Mouse (Mus musculus) E14TG2a.4 (cell line): ENCODE results near the gene Adgrv1.

Experiments used
- H3K27me3 ChIP-seq: 2 replicates; pipeline ENCODE4 v1.6.1; 2014; ENCODE audit warnings: low read length, control low read depth; ENCODE audit not compliant: insufficient read depth
- H3K36me3 ChIP-seq: 2 replicates; pipeline ENCODE4 v1.6.1; 2014; ENCODE audit warnings: low read length, control low read depth; ENCODE audit not compliant: insufficient read depth
- H3K4me1 ChIP-seq: replicated peaks from 2 replicates; pipeline ENCODE4 v1.6.1; 2014; ENCODE audit warnings: low read depth, low read length, control low read depth
- H3K4me3 ChIP-seq: replicated peaks from 2 replicates; pipeline ENCODE4 v1.5.1; 2014; ENCODE audit warnings: mild to moderate bottlenecking, low read length
- H3K9me3 ChIP-seq: 2 replicates; pipeline ENCODE4 v1.6.1; 2014; ENCODE audit warnings: low read length, control low read depth
- CTCF ChIP-seq: conservative IDR thresholded peaks from 2 replicates; pipeline ENCODE4 v1.5.1; 2014; ENCODE audit warnings: low read length
- NANOG ChIP-seq: IDR thresholded peaks from 2 replicates; pipeline ENCODE4 v1.6.1; 2014; ENCODE audit warnings: borderline replicate concordance, low read length, mixed read lengths
- POU5F1 ChIP-seq: IDR thresholded peaks from 2 replicates; pipeline ENCODE4 v1.6.1; 2014; ENCODE audit warnings: low read length, borderline replicate concordance

Gene Adgrv1

GRCm38 (mm10) chr13:81238855-81239254 is 394.1 kb downstream of the Adgrv1 start:
- Histone ChIP-seq H3K4me3 (no peak overlapping the region), H3K36me3 (no peaks in the 10 kb centered on the region), H3K9me3 (no peaks in the 10 kb centered on the region), H3K4me1 (no peaks in the 10 kb centered on the region), H3K27me3 (no peaks in the 10 kb centered on the region)
- TF ChIP-seq CTCF = no peak
- no peak for TF ChIP-seq NANOG
- TF ChIP-seq POU5F1 = no peak

GRCm38 (mm10) chr13:81237947-81238346 is 395.0 kb downstream of the Adgrv1 start:
- Histone ChIP-seq H3K27me3 (no peaks in the 10 kb centered on the region), H3K36me3 (no peaks in the 10 kb centered on the region), H3K4me1 (no peaks in the 10 kb centered on the region), H3K4me3 (no peak overlapping the region), H3K9me3 (no peaks in the 10 kb centered on the region)
- TF ChIP-seq NANOG (no peak), CTCF (no peak), POU5F1 (no peak)

GRCm38 (mm10) chr13:81236758-81237395 is 396.1 kb downstream of the Adgrv1 start:
- H3K4me3 ChIP-seq = no peak overlapping the region
- H3K27me3 ChIP-seq = no peaks in the 10 kb centered on the region
- no peaks in the 10 kb centered on the region for H3K4me1 ChIP-seq
- no peaks in the 10 kb centered on the region for H3K36me3 ChIP-seq
- no peaks in the 10 kb centered on the region for H3K9me3 ChIP-seq
- no peak for TF ChIP-seq CTCF
- TF ChIP-seq NANOG = no peak
- TF ChIP-seq POU5F1 = no peak

GRCm38 (mm10) chr13:81234031-81234430 is 398.9 kb downstream of the Adgrv1 start:
- Histone ChIP-seq H3K4me1 (no peaks in the 10 kb centered on the region), H3K27me3 (no peaks in the 10 kb centered on the region), H3K9me3 (no peaks in the 10 kb centered on the region), H3K36me3 (no peaks in the 10 kb centered on the region), H3K4me3 (no peak overlapping the region)
- TF ChIP-seq NANOG (no peak), CTCF (no peak), POU5F1 (no peak)

GRCm38 (mm10) chr13:81232839-81233238 is 400.1 kb downstream of the Adgrv1 start:
- Histone ChIP-seq H3K9me3 (no peaks in the 10 kb centered on the region), H3K4me3 (no peak overlapping the region), H3K4me1 (no peaks in the 10 kb centered on the region), H3K36me3 (no peaks in the 10 kb centered on the region), H3K27me3 (no peaks in the 10 kb centered on the region)
- TF ChIP-seq CTCF = no peak
- TF ChIP-seq NANOG = no peak
- TF ChIP-seq POU5F1 = no peak

- H3K36me3 ChIP-seq = no peaks in the 10 kb centered on the region
- no peak for TF ChIP-seq POU5F1
- TF ChIP-seq NANOG = no peak
- no peak for TF ChIP-seq CTCF
- no peaks in the 10 kb centered on the region for H3K9me3 ChIP-seq
- no peak overlapping the region for H3K4me3 ChIP-seq
- H3K4me1 ChIP-seq = no peaks in the 10 kb centered on the region
- no peaks in the 10 kb centered on the region for H3K27me3 ChIP-seq
Measured at GRCm38 (mm10) chr13:81230161-81230560, 402.8 kb downstream of the Adgrv1 start.

- TF ChIP-seq NANOG (no peak), CTCF (no peak), POU5F1 (no peak)
- no peaks in the 10 kb centered on the region for H3K4me1 ChIP-seq
- H3K27me3 ChIP-seq = no peaks in the 10 kb centered on the region
- no peaks in the 10 kb centered on the region for H3K9me3 ChIP-seq
- H3K36me3 ChIP-seq = no peaks in the 10 kb centered on the region
- H3K4me3 ChIP-seq = no peak overlapping the region
Measured at GRCm38 (mm10) chr13:81223768-81224167, 409.2 kb downstream of the Adgrv1 start.

- H3K27me3 ChIP-seq = no peaks in the 10 kb centered on the region
- H3K4me3 ChIP-seq = no peak overlapping the region
- no peaks in the 10 kb centered on the region for H3K36me3 ChIP-seq
- no peaks in the 10 kb centered on the region for H3K4me1 ChIP-seq
- TF ChIP-seq POU5F1 = no peak
- TF ChIP-seq CTCF = no peak
- no peak for TF ChIP-seq NANOG
- no peaks in the 10 kb centered on the region for H3K9me3 ChIP-seq
Measured at GRCm38 (mm10) chr13:81222377-81222776, 410.6 kb downstream of the Adgrv1 start.

- H3K4me3 ChIP-seq = no peak overlapping the region
- H3K4me1 ChIP-seq = no peaks in the 10 kb centered on the region
- TF ChIP-seq CTCF (no peak), NANOG (no peak), POU5F1 (no peak)
- H3K9me3 ChIP-seq = no peaks in the 10 kb centered on the region
- no peaks in the 10 kb centered on the region for H3K36me3 ChIP-seq
- H3K27me3 ChIP-seq = no peaks in the 10 kb centered on the region
Measured at GRCm38 (mm10) chr13:81211436-81211835, 421.5 kb downstream of the Adgrv1 start.
